Mouse (Mus musculus): ENCODE measurements around the gene Slc22a15. TPM values are rescaled to one million over a fixed set of nuclear protein-coding genes. Genes with fewer than 3 reads are reported as not detected.

The Slc22a15 gene
- polyA plus RNA-seq, 1 experiment from 2014 or later: 10.4 TPM

DNA sequence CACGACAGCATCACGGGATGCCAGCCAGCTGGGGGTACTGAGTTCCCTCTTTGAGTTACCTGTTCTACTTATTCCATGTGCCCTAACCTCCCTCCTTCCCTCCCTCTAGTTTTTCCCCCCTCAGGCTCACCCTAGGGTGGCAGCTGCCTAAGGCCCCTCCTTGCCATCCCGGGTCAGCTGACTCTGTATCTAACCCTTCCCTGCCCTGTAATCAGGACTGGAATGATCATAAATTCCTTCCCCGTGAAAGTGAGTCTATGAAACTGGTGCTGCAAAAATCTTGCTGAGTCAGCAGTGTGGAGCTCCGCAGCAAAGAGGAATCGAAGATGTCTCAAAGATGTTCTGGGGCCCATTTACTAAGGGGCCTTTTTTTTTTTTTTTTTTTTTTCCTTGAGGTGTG is 72.9 kb downstream of the Slc22a15 start:
- no peaks in the 10 kb centered on the region for H3K36me3 ChIP-seq
- H3K4me3 ChIP-seq: no peak overlapping the region
- no peaks in the 10 kb centered on the region for H3K27me3 ChIP-seq (replicated peaks)
- whole genome bisulfite sequencing: 68% methylated on average over 6 of the region's 6 CpGs
- no peak for ATAC-seq (ENCODE audit: low FRiP score, low read depth)
- no peaks in the 10 kb centered on the region for H3K9me3 ChIP-seq
- H3K4me1 ChIP-seq: no peaks in the 10 kb centered on the region
- no peak overlapping the region for H3K9ac ChIP-seq
- H3K4me2 ChIP-seq (replicated peaks): no peak overlapping the region
- H3K27ac ChIP-seq: no peak overlapping the region

DNA sequence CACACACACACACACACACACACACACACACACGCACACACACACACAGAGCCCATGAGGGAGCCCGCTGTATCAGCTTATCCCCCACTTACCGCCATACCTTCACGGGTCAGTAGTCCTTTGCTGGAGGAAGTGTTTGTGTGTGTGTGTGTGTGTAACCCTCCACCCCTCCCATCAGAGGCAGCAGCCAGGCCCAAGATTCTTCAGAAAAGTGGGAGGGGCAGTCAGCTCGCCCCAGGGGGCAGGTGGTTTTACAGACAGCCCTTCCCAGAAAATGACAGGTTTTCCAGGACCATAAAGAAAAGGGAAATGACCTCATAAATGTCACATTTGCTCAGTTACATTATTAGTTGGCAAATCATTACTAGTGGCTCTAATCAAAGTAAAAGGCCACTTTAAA is 75.4 kb downstream of the Slc22a15 start, which contains the start of gene Mab21l3:
Gene Mab21l3 (minus strand): TSS at position 144 of the 400 bp plus-strand sequence.
- Histone ChIP-seq H3K36me3 (no peaks in the 10 kb centered on the region), H3K4me1 (no peaks in the 10 kb centered on the region), H3K27me3 (replicated peaks) (no peaks in the 10 kb centered on the region), H3K4me2 (replicated peaks) (no peak within 1 kb of the TSS), H3K9me3 (no peaks in the 10 kb centered on the region), H3K27ac (no peak within 1 kb of the TSS), H3K9ac (no peak within 1 kb of the TSS), H3K4me3 (no peak within 1 kb of the TSS)
- ATAC-seq (ENCODE audit: low FRiP score, low read depth): no peak
- WGBS: 78% methylated on average over 5 of the region's 5 CpGs

DNA sequence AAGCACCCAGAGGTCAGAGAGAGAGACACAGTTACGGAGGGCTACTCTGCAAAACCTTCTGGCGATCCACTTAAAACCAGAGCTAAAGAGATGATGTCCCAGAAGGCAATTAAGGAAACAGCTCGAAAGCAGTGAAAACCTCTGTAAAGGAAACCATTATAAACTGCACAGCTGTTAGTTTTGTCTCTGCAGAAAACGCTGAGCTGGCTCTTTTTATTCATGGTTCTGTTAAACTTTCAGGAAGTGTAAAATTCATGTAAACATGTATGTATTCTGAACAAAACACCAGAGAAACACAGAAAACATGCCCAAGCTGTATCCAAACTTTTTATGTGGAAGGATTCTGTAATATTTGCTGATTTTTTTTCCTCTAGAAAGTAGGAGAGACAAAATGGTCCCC is 78.2 kb downstream of the Slc22a15 start:
- Histone ChIP-seq H3K27me3 (replicated peaks) (no peaks in the 10 kb centered on the region), H3K27ac (no peak overlapping the region), H3K9ac (no peak overlapping the region), H3K4me2 (replicated peaks) (no peak overlapping the region), H3K4me1 (no peaks in the 10 kb centered on the region), H3K4me3 (no peak overlapping the region), H3K9me3 (no peaks in the 10 kb centered on the region), H3K36me3 (no peaks in the 10 kb centered on the region)
- WGBS: 56% methylated on average over 4 of the region's 4 CpGs
- no peak for ATAC-seq (ENCODE audit: low FRiP score, low read depth)

DNA sequence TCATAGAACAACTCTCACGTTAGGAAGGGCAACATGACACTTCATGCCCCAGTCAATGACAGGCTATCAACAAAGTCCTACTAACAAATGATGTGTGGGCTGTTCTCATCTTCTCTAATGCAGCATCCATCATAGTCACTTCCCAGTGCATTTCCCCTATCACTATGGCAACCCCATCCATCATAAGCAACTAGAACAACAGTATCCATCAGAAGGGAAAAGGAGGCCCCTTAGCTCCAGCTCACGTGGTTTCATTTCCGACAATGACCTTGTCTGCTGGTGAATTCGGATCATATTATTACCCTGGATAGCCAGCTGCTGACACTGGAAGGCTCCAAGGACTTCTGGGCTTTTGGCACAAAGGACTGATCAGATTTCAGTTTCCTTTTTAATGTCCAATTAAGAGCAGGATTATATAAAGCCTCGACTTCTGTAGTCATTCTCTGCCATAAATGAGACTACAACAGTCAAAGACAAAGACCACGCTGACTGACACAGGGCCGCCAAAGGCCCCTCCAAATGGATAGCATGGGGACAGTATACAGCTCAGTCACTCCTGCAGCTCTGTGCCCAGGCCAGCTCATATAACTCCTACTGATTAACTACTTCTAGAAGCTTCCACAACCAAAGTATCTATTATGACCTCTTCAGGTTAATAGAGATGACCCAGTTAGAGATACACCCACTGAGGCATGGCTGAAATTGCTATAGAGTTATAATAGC is 81.7 kb downstream of the Slc22a15 start:
- H3K4me1 ChIP-seq: no peaks in the 10 kb centered on the region
- H3K9me3 ChIP-seq: no peaks in the 10 kb centered on the region
- H3K4me3 ChIP-seq: no peak overlapping the region
- H3K4me2 ChIP-seq (replicated peaks): no peak overlapping the region
- H3K27ac ChIP-seq: no peak overlapping the region
- H3K36me3 ChIP-seq: no peaks in the 10 kb centered on the region
- H3K9ac ChIP-seq: no peak overlapping the region
- no peak for ATAC-seq (ENCODE audit: low FRiP score, low read depth)
- WGBS: 68% methylated on average over 7 of the region's 7 CpGs
- H3K27me3 ChIP-seq (replicated peaks): no peaks in the 10 kb centered on the region

DNA sequence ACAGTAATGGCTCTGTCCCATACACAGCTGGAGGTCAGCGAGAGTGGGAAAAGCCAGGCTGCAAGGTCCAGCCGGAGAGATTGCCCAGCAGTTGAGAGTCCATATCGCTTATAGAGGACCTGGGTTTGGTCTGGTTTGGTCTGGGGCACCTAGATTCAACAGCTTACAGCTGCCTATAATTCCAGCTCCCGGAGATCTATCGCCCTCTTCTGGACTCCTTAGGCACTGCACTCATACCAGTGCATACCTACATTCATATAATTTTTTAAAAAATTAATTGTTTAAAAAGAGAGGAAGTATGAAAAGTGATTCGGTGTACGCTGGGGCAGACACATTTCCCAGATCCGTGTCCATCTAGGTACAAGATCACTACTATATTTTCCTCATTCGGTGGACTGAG is 84.9 kb downstream of the Slc22a15 start:
- H3K27me3 ChIP-seq (replicated peaks): no peaks in the 10 kb centered on the region
- 85% methylated on average over 9 of the region's 9 CpGs for WGBS
- ATAC-seq (ENCODE audit: low FRiP score, low read depth): no peak

DNA sequence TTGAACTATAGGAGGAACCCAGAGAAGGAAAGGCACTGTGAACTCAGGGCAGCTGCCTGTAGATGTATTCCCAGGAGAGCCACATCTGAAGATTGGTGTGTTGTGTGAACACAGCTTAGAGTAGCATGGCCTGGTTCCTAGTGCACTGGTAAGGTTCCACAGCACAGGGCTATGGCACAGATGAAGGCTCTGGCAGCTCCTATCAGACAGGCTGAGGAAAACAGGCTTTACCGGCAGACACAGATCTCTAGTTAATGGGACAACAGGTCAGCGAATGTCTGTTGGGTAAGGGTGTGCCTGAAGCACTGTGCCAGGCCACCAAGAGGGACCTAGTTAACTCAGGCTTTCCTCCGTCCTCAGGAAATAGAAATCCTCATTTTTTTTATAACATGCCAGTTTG is 87.3 kb downstream of the Slc22a15 start:
- WGBS: 89% methylated on average over 3 of the region's 3 CpGs
- H3K9me3 ChIP-seq: no peaks in the 10 kb centered on the region
- H3K36me3 ChIP-seq: no peaks in the 10 kb centered on the region
- no peak overlapping the region for H3K27ac ChIP-seq
- no peak for ATAC-seq (ENCODE audit: low FRiP score, low read depth)
- no peak overlapping the region for H3K9ac ChIP-seq
- no peak overlapping the region for H3K4me2 ChIP-seq (replicated peaks)
- no peaks in the 10 kb centered on the region for H3K27me3 ChIP-seq (replicated peaks)
- peaks cover 8% of the 10 kb centered on the region; the same call in 1 of the 2 replicates for H3K4me1 ChIP-seq
- H3K4me3 ChIP-seq: no peak overlapping the region

More for the DNA sequence above, 84.9 kb downstream of the Slc22a15 start:
- no peak overlapping the region for H3K9ac ChIP-seq
- H3K4me2 ChIP-seq (replicated peaks): no peak overlapping the region
- H3K4me1 ChIP-seq: peaks cover 8% of the 10 kb centered on the region; the same call in 1 of the 2 replicates
- H3K27ac ChIP-seq: no peak overlapping the region
- H3K9me3 ChIP-seq: no peaks in the 10 kb centered on the region
- no peak overlapping the region for H3K4me3 ChIP-seq
- H3K36me3 ChIP-seq: no peaks in the 10 kb centered on the region

DNA sequence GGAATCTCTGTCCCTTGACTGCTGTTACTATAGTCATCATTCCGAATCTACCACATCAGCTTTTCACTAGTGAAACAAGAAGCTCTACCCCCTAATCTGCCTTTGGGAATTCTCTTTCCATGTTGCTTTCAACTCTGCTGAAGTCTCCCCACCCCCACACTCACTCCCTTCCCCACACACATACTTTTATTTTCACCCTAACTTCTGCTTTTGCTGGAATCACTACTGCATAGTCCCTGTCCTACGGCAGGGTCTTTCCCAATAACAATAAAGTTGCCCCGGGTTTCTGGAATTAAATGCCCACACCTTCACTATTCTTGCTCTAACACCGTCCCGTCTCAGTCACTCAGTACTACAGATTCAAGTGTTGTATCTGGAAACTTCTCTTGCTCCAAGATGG is 87.7 kb downstream of the Slc22a15 start:
- Histone ChIP-seq H3K9me3 (no peaks in the 10 kb centered on the region), H3K4me2 (replicated peaks) (peak overlapping the region; percentile 39), H3K4me1 (peaks cover 8% of the 10 kb centered on the region), H3K27ac (no peak overlapping the region), H3K36me3 (no peaks in the 10 kb centered on the region), H3K27me3 (replicated peaks) (no peaks in the 10 kb centered on the region), H3K4me3 (no peak overlapping the region), H3K9ac (no peak overlapping the region)
- 73% methylated on average over 5 of the region's 5 CpGs for WGBS
- ATAC-seq (ENCODE audit: low FRiP score, low read depth): no peak

DNA sequence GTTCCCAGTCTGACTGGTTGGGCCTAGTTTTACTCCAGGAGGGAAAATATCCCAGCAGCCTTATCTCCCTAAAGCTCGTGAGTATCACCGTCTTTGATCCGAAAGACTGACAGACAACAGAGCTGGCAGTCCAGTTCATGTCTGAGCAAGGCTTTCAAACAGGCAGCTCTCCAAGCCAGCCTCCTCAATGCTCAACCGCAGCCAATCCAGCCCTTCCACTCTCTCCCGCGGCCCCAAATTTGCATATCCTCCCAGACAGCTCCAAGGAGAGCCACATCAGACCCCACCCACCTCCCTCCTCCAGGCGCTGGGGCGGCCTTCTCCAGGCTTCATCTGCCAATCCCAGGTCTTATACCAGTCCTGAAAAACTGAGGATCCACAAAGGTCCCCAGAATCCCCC is 88.2 kb downstream of the Slc22a15 start:
- peak; percentile 75 for ATAC-seq (ENCODE audit: low FRiP score, low read depth)
- Histone ChIP-seq H3K36me3 (no peaks in the 10 kb centered on the region), H3K4me1 (peaks cover 8% of the 10 kb centered on the region), H3K9ac (no peak overlapping the region), H3K27me3 (replicated peaks) (no peaks in the 10 kb centered on the region), H3K9me3 (no peaks in the 10 kb centered on the region), H3K4me3 (no peak overlapping the region), H3K27ac (no peak overlapping the region), H3K4me2 (replicated peaks) (peak overlapping the region; percentile 39)
- under 1% methylated on average over 8 of the region's 8 CpGs for WGBS

DNA sequence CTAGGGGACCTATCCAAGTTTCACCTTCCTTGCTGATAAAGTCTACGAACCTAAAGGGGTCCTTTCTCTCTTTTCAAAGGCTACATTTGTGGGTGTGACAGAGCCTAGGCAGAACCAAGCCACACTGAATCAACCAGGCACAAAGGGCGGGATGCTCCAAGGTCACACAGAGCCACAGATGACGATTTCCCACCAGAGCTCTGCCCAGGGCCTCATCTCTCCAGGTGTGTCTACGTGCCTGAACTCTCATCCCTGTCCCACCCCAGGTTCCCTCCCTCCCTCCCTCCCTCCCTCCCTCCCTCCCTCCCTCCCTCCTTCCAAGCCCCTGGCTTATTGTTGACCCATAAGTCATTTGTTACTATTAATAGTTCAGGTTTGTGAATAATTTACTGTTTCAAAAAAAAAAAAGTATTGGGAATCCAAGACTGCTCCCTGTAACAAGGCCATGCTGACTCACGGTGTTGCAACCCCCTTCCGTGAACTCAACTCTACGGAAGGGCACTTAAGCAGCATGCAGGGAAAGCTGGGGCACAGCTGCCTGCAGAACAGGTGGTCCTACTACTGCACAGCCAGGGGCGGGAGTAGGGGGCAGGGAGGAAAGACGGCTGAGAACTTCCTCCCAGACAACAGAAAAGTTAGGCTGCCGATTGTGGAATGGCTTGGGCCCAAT is 92.9 kb downstream of the Slc22a15 start:
- ATAC-seq (ENCODE audit: low FRiP score, low read depth): no peak
- Histone ChIP-seq H3K36me3 (no peaks in the 10 kb centered on the region), H3K27me3 (replicated peaks) (no peaks in the 10 kb centered on the region), H3K9ac (no peak overlapping the region), H3K4me1 (peaks cover 8% of the 10 kb centered on the region), H3K9me3 (no peaks in the 10 kb centered on the region), H3K4me3 (no peak overlapping the region), H3K27ac (no peak overlapping the region), H3K4me2 (replicated peaks) (no peak overlapping the region)
- WGBS: 29% methylated on average over 10 of the region's 10 CpGs

DNA sequence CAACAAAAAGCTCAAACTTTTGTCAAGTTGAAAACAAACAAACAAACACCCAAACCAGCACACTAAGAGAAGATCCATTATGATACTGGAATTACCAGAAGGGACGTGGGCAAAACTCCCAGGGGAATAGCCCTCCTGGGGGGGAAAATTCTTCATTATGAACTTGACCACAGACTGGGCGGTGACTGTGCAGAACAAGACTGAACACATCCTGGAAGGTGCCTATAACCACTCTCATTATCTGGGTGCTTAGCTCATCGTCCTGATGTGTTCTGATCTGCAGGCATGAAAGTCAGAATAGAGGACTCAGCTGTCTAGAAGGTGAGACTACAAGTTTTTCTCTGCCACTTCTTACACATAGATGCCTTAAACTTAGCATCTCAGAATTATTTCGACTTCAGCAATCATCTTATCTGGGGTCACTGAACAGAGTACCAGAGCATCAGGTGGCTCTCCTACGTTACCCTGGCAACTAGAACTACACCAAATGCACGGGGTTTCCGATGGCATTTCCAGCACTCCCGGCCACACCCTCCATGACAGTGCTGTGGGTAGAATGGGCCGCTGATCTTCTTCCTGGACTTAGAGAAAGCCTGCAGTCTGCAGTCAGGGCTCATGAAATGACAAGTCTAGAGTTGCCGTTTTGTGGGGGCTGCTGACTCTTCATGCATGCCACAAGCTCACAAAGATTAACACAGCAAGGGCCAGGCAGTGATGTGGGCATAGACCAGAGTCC is 94.2 kb downstream of the Slc22a15 start:
- Histone ChIP-seq H3K4me1 (no peaks in the 10 kb centered on the region; the same call in none of the 2 replicates), H3K27ac (no peak overlapping the region), H3K4me3 (no peak overlapping the region), H3K9ac (no peak overlapping the region), H3K27me3 (replicated peaks) (no peaks in the 10 kb centered on the region), H3K4me2 (replicated peaks) (no peak overlapping the region), H3K36me3 (no peaks in the 10 kb centered on the region), H3K9me3 (no peaks in the 10 kb centered on the region)
- no peak for ATAC-seq (ENCODE audit: low FRiP score, low read depth)
- WGBS: 79% methylated on average over 10 of the region's 10 CpGs

DNA sequence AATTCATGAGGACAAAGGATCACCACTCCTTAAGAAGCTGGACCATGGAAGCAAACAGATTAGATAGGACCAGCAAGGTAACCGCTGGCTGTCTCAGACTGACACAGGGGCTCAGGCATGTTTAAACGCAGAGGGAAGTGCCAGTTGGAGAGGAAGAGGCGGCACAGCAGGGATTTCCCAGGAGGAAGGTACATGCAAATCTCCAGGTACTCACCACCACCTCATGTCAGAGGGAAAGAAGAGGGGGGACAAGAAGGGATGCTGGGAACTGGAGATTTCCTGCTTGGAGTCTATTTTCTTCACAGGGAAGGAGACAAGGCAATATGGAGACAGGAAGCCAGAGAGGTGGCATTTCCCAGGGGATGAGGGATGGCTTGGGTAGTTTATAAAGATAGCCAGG is 95.7 kb downstream of the Slc22a15 start:
- Histone ChIP-seq H3K9ac (no peak overlapping the region), H3K36me3 (no peaks in the 10 kb centered on the region), H3K27ac (no peak overlapping the region), H3K9me3 (no peaks in the 10 kb centered on the region), H3K4me1 (no peaks in the 10 kb centered on the region; the same call in none of the 2 replicates), H3K4me3 (no peak overlapping the region), H3K27me3 (replicated peaks) (no peaks in the 10 kb centered on the region), H3K4me2 (replicated peaks) (no peak overlapping the region)
- 62% methylated on average over 3 of the region's 3 CpGs for WGBS
- no peak for ATAC-seq (ENCODE audit: low FRiP score, low read depth)

DNA sequence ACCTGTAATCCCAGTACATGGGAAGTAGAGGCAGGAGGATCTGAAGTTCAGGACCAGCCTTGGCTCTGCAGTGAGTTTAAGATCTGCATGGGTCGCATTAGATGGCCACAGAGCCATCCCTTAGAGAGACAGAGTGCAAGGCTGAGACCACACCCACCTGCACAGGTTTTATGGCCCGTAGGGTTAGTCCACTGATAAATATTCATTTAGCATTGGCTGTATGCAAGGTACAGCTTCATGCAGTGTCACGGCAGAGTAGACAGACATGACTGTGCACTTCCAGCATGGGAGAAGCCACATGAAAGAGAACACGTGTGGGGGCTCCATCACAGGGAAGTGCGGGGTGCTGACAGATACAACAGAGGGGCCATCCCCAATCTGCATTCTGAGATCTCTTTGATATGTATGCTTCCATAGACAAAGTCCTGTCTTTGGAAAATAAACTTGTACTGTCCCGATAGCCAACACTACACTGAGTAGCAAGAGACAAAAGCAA is 97.0 kb downstream of the Slc22a15 start:
- WGBS: 86% methylated on average over 6 of the region's 6 CpGs
- H3K9me3 ChIP-seq: no peaks in the 10 kb centered on the region
- no peak overlapping the region for H3K4me2 ChIP-seq (replicated peaks)
- no peak for ATAC-seq (ENCODE audit: low FRiP score, low read depth)
- no peak overlapping the region for H3K27ac ChIP-seq
- no peak overlapping the region for H3K9ac ChIP-seq
- no peaks in the 10 kb centered on the region for H3K36me3 ChIP-seq
- no peaks in the 10 kb centered on the region; the same call in none of the 2 replicates for H3K4me1 ChIP-seq
- H3K4me3 ChIP-seq: no peak overlapping the region
- no peaks in the 10 kb centered on the region for H3K27me3 ChIP-seq (replicated peaks)

Data from neural tube, embryonic 12.5 days (tissue).